Mouse (Mus musculus) liver, adult 2 months (tissue): ENCODE measurements at regions not wholly inside any gene's neighbourhood (a gene's known extent, or its start where the extent isn't known, plus 50 kb on each side); places are given as distances from the start of the nearest gene placed in this dataset.
"Not testable (repeated sequence)": the region's sequence is repeated elsewhere in the genome, so short reads cannot be mapped to it uniquely, and the experiment has no call there.

Experiments
- DNase-seq: peaks from one replicate; pipeline ENCODE4 v3.0.0-alpha.2; 2011; ENCODE audit warnings: low read depth, low spot score; ENCODE audit errors: extremely low read depth
- H3K27ac ChIP-seq: fragments of 200-500 bp; replicated peaks from 2 replicates; pipeline ENCODE4 v1.5.1; 2012; ENCODE audit warnings: low read depth, mild to moderate bottlenecking, control low read depth, inconsistent platforms, low read length; ENCODE audit not compliant: insufficient read depth
- H3K27me3 ChIP-seq: fragments of 200-500 bp; 2 replicates; pipeline ENCODE4 v1.6.1; 2012; ENCODE audit warnings: mild to moderate bottlenecking, moderate library complexity, low read length, inconsistent platforms; ENCODE audit not compliant: control insufficient read depth, insufficient read depth
- H3K36me3 ChIP-seq: fragments of 200-500 bp; 2 replicates; pipeline ENCODE4 v1.6.1; 2012; ENCODE audit warnings: low read length, inconsistent platforms; ENCODE audit not compliant: control insufficient read depth, insufficient read depth
- H3K4me1 ChIP-seq: fragments of 200-500 bp; 2 replicates; pipeline ENCODE4 v1.6.1; 2011; ENCODE audit warnings: low read length; ENCODE audit not compliant: control insufficient read depth, insufficient read depth
- H3K4me3 ChIP-seq: fragments of 200-500 bp; 2 replicates; pipeline ENCODE4 v1.5.1; 2011; ENCODE audit warnings: low read depth, mild to moderate bottlenecking, control low read depth, low read length, moderate library complexity; ENCODE audit not compliant: insufficient read depth
- H3K79me2 ChIP-seq: fragments of 200-500 bp; 2 replicates; pipeline ENCODE4 v1.6.1; 2012; ENCODE audit warnings: inconsistent platforms, mild to moderate bottlenecking, low read length, moderate library complexity; ENCODE audit not compliant: control insufficient read depth, insufficient read depth
- H3K9ac ChIP-seq: fragments of 200-500 bp; 2 replicates; pipeline ENCODE4 v1.6.1; 2012; ENCODE audit warnings: low read depth, mild to moderate bottlenecking, control low read depth, inconsistent platforms, low read length
- WGBS: fragments of 180-500 bp; shearing (Covaris S2); methylation state at CpG from one replicate; pipeline ENCODE4 v1.1.7; 2018; 5-methylcytosine and 5-hydroxymethylcytosine counted together

GRCm38 (mm10) chrX:33416321-33416720, 103.1 kb downstream of the Btbd35f12 start:
- H3K79me2 ChIP-seq, H3K9ac ChIP-seq, H3K4me1 ChIP-seq, H3K27ac ChIP-seq, H3K4me3 ChIP-seq, H3K27me3 ChIP-seq, H3K36me3 ChIP-seq: not testable (repeated sequence)
- peak; percentile 0 for DNase-seq
- WGBS, result 85% methylated on average over 7 of the region's 8 CpGs
